Mouse (Mus musculus) thymus, postnatal 25 days (tissue): ENCODE measurements around the gene Gatad2b.
A peak's percentile ranks its signal among the peaks of the same experiment; 100 is the strongest.

Experiments used
- DNase-seq: peaks from one replicate; pipeline ENCODE4 v3.0.0; 2022

Gene Gatad2b

DNA sequence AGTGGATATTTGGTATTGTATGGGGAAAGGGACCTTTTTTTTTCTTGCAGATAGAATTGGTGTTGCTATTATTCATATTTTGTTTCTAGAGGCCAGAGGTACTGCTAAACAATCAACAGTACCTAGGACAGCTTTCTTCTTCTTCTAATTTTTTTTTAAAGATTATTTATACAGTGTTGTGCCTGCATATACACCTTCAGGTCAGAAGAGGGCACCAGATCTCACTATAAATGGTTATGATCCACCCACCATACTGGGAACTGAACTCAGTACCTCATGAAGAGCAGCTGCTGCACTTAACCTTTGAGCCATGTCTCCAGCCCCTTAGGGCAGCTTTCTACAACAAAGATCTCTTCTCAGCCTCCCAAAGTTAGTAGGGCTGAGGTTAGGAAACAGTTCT, 20.4 kb downstream of the Gatad2b start:
- peak; percentile 10 for DNase-seq

DNA sequence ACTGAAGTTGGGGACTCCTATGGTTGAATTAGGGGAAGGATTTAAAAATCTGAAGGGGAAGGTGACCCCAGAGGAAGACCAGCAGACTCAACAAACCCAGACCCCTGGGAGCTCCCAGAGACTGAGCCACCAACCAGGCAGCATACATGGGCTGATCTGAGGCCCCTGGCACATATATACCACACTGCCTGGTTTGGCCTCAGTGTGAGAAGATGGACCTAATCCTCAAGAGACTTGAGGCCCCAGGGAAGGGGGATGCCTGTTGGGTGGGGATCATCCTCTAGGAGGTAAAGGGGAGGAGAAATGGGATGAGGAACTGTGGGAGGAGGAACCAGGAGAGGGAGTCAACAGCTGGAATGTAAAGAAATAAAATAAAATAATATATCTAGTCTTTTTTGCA, 21.3 kb downstream of the Gatad2b start:
- no peak for DNase-seq

DNA sequence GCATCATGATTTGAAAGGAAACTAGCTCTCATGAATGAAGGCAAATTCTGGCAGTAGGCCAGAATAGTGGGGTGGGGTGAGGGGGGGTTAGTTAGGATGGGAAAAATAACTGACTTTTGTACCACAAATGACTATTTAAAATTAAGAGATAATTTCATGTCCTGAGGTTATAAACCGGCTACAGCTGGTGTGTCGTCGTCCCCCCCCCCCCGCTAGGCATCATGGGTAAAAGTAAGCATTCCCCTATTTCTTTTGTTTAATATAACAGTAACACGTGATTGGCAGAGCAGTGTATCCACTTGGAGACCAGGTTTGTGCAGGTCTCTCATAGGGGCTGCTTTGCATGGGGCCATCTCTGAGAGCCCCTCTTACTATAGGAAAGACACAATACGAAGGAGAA, 29.3 kb downstream of the Gatad2b start:
- DNase-seq: no peak

DNA sequence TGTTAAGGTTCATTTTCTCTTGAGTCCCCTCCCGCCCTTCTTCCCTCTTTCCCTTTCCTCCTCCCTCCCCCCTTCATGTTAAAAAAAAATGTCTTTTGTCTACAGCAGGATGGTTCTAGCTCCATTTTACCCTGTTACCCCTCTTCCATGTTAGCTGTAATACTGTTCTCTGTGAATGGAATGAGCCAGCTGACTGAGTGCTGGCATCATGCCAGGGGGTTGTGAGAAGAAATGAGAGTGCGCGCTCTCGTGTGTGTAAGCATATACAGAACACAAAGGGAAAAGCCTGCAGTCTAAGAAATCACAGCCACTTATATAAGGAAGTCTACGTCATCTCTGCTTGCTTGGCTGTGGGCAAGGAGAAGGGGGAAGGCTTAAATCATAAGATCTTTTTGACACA, 30.1 kb downstream of the Gatad2b start:
- DNase-seq: peak; percentile 45

DNA sequence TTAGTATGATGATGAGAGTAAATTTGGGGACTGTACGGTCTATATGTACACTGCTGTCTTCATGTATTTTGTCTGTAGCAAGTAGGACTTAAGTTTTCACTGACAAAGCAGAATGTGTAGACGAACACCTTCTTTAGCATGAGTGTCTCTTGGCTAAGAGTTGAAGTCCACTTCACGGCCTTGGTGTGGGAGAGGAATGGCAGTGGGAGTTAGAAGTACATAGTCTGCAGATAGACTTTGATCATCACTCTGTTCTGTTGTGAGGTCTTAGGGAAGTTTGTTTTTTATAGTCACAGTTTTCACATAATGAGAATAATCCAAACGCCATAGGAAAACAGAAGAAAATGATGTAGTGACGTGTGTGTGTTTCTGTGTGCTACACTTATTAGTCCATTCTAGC, 39.5 kb downstream of the Gatad2b start:
- no peak for DNase-seq

DNA sequence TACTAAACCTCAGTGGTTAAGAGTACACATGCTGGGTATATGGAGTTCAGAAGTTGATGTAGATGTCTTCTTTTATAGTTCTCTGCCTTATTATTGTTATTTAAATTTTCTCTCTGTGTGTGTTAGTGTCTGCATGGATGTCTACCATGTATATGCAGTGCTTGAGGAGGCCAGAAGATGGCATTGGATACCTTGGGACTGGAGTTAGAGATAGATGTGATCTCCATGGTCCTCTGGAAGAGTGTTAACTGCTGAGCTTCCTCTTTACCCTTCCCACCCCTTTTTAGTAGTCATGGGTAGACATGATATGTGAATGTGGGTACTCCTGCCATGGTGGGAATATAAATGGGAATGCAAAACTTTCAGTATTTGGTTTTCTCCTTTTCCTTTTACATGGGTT, 42.5 kb downstream of the Gatad2b start:
- DNase-seq: no peak

DNA sequence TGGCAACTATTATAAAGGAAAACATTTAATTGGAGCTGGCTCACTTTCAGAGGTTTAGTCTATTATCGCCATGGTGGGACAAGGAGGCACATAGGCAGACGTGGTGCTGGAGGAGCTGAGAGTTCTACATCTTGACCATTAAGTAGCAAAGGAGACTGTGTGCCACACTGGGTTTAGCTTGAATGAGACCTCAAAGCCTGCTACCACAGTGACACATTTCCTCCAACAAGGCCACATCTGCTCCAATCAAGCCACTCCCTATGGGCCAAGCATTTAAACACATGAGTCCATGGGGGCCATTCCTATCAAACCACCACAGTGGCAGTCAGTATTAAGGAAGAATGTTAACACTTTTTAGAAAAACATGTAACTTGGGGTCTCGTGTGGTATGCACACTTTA, 45.2 kb downstream of the Gatad2b start:
- DNase-seq: no peak

DNA sequence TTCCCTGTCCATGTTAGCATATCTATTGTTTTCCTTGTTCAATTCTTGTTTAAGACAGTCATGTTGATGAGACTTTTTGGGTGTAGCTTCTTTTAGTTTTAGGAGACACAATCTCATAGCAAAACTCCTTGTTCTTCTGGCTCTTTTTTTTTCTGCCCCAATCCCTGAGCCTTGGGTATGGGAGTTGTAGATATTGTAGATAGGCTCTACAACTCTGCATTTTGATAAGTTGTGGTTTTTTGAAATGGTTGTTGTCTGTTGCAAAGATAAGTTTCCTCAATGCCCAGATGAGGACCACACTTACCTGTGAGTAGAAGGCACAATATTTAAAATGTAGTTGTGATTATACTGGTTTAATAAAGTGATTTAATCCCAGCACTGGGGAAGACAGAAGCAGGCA, 47.2 kb downstream of the Gatad2b start:
- DNase-seq: no peak

DNA sequence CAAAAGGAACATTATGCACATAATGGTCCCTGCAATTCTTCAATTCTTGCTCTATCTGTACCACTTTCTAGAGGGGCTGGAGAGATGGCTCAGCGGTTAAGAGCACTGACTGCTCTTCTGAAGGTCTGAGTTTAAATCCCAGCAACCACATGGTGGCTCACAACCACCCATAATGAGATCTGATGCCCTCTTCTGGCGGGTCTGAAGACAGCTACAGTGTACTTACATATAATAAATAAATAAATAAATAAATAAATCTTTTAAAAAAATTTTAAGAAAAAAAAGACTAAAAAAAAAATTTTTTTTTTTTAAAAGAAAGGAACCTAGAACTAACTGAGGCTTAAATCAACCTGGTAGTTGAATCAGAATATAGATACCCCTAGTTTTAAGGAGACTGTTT, 49.9 kb downstream of the Gatad2b start:
- DNase-seq: peak; percentile 16

DNA sequence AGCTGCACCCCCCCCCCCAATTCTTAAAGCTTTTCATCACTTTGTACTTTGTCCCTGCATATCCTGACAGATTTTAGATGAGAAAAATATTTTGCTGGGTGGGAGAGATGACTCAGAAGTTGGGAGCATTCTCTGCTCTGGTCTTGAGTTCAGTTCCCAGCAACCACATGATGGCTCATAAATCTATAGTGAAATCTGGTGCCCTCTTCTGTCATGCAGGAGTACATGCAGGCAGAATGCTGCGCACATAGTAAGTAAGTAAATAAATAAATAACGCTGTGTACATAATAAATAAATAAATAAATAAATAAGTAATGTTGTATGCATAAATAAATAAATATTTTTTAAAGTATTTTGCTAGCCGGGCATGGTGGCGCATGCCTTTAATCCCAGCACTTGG, 54.9 kb downstream of the Gatad2b start:
- DNase-seq: no peak

DNA sequence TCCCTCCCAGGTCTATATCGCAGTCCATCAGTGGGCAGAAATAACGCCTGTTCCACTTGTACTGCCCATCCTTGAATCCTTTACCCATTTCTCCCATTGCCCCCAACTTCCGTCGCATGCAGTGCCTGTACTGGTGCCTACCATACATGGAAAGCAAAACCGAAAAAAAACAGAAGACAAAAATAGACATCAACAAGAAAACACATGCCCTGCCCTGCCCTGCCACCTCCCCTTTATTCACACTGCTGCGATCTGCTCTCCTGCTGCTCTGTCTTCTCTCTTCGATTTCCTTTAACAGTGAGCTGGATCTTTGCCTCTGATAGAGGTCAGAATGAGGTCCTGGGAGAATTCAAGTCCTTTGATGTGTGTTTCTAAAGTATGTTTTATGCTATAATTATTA, 65.0 kb downstream of the Gatad2b start:
- DNase-seq: no peak

DNA sequence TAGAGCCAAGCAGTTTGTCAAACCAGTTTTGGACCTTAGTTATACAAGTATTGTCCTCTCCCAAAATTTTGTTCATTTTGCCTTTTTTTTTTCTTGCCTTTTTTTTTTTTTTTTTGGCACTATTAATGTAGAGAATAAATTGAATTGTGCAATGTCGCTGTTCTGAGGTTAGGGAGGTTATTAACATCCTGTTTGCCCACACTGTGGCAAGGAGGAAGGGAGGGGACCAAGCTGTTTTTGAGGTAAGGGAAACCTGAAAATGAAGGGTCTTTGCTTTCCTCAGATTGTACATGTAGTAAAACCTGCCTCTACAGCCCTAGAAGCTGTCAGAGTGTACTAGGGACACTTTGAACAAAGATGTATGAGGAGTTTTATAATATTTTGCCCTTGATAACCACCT, 66.3 kb downstream of the Gatad2b start:
- no peak for DNase-seq

DNA sequence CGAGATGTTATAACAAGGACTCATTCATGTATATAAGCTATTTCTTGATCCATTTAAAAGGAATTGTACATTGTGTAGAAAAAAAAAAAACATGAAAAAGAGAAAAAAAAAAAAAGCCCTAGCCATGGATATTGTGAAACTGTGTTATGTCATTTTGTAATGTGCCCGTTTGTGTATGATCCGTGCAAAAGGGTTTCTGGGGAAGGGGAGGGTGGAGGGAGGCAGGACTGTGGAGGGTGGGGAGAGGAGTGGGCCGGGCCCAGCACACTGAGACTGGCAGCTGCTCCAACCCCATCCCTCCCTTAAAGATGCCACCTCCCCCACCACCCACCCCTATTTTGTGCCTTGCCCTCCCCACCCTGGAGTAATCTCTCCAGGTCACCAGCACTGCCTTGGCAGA, 68.5 kb downstream of the Gatad2b start:
- no peak for DNase-seq

DNA sequence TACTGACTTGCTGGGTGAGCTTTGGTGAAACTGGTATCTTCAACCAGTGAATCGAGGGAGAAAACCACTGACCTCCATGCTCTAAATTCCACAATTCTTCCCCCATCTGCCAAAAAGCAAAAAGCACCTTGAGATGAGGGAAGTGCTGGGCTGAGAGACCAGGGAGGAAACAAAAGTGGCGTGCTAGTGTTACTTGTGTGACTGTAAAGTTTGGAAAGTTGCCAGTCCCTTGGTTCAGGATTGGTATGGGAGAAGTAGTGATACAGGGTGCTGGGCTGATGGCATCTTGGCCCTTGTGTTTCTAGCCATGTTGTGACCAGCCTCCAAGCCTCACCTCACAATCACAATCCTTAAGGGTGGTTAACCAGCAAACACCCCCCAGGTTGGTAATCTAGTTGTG, 69.4 kb downstream of the Gatad2b start:
- no peak for DNase-seq

DNA sequence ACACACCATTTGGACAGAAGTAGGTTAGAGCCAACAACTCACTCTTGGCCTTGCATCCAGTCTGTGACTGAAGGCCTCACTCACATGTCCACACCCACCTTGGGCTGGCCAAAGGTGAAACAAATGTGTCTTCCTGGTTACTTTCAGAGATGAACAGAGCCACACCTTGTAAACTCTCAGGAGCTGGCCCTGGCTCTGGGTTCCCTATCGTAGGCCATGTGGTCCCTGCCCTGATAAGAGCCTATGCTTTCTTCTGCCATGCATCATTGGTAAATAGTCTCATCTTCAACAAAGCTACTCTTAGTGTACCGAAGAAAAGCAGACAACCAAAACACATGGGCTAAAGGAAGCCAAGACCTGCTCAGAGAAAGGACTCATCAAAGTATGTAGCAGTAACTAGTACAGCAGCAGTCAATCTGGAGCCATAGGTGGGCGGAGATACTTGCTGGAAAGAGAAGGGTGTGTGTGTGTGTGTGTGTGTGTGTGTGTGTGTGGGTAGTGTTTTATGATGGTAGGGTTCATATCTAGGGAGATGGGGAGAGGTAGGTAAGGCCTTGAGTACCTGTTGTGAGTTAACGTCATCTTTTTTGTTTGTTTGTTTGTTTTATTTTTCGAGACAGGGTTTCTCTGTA, 74.1 kb downstream of the Gatad2b start:
- DNase-seq: no peak

DNA sequence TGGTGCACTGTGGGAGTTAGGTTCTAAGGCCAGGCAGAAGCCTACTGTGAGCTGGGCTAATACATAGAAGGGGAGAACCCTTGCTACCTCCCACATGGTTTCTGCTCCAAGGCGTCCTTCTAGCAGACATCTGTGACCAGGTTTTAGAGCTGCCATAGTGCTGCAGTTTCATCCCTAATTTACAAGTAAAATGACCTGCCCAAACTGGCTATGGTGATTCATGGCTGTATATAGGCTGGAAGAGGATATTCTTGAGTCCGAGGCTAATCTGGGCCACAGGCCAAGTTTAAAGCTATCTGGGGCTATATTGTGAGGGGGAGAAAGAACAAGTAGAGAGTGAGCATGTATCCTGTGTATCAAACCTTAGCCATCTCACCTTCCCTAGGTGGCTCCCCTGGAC, 76.1 kb downstream of the Gatad2b start:
- no peak for DNase-seq

DNA sequence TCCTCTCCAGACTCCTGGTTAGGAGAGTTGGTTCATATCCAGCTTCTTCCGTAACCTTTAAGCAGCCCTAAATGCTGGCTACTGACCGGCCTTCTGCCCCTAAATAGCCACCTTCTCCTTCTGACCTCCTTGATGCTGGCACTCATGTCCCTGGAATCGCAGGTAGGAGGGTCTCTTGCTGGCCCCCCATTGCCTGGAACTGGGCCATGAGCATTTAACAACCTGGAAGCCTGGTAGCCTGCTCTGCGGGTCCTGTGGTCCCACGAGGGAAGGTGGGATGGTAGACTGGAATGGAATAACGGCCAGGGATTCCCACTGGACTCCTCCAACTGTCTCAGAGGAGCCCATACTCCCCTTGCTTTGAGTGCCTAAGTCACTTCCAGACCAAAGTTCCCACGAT, 78.9 kb downstream of the Gatad2b start:
- DNase-seq: no peak

DNA sequence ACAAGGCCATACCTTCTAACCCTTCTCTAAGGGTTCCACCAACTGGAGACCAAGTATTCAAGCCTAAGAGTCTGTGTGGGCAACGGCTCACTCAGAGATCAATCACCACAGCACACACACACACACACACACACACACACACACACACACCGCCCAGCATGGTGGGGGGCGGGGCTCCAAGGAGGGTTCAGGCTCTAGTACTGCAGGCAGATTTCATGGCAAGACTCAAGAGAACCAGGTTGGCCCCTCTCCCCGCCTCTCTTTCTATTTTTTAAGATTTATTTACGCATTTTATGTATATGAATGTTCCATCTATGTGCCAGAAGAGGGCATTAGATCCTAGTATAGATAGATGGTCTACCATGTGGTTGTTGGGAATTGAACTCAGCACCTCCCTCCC, 79.8 kb downstream of the Gatad2b start:
- no peak for DNase-seq

DNA sequence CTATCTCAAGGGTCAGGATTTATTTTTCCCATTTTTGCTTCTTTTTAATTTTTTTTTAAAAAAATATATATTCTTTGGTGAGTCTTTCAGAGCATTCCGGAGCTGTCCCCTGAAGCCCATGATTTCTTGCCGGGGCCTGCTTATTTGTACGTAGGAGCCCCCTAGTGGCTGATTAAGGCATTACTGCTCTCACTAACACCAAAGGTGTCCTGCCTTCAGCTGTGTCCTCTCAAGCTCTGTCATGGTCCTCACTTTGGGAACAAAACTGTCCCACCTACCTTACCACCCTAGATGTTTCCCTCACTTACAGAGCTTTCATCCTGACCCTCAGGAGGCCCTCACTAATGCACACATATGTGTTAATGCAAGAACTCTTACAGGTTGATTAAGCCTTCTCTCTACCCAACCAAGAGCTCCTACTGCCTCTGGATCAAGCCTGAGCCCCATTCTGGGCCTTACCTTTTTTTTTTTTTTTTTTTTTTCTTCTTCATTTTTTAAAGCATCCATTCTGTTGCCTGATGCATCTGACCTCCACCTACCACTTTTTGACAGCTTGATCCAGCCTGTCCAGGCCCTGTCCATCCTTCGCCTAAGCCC, 80.6 kb downstream of the Gatad2b start:
- peak; percentile 79 for DNase-seq

DNA sequence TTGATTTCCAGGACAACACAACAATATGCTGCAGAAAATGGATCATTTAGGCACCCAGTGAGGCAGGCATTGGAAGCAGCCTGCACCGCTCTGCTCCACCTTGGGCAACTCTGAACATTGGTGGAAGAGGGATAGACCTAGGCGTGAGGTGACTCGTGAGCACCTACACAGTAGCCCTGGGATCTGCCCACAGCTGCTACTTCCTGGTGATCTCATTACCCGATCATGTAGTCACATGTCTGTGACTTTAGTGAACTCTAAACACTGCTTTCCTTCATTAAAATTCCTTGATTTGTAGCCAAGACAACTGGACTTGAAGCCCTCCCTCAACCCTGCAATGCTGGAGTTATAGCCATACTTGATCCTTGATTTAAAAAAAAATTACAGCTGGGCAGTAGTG, 81.4 kb downstream of the Gatad2b start:
- DNase-seq: no peak

DNA sequence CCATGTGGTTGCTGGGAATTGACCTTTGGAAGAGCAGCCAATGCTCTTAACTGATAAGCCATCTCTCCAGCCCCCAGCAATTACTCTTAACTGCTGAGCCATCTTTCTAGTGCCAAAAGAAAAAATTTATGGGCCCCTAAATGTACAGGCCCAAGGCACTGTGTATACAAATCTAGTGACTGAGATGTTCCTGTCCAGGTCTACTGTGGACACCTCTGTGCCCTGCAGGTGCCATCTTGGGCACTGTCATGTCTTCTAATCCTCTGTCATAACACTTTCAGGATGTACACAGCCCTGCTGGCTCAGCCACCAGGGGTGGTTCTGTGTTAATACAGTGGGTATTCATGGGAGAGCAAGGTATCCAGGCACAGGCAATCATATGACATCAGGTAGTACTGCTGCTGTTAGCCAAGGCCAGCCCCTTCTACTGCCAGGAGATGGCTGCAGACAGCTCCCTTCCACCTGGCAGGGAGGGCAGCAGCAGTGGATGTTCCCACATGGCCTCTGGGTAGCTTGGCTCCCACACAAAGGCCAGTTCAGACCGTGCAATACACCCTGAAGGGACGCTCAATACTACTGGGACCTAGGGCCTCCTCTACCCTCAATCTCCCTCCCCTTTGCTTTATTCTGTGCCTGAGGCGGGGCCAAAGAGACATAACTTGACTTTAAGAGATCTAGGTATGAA, 82.7 kb downstream of the Gatad2b start:
- DNase-seq: no peak

DNA sequence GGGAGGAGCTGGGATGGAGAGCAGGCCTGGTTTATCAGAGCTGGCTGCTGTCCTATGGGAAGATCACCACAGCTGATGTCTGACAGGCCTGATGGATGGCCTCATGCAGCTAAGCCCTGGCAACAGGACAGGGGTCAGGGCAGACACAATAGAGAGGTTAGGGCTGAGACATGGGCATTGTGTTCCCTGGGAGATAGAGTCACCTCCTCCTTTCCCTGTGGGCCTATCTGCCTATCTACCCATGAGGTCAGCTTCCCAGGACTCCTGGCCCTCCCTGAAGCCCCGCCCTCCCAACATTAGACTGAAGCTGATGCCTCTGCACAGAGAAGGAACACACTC, 83.2 kb downstream of the Gatad2b start:
- DNase-seq: no peak

DNA sequence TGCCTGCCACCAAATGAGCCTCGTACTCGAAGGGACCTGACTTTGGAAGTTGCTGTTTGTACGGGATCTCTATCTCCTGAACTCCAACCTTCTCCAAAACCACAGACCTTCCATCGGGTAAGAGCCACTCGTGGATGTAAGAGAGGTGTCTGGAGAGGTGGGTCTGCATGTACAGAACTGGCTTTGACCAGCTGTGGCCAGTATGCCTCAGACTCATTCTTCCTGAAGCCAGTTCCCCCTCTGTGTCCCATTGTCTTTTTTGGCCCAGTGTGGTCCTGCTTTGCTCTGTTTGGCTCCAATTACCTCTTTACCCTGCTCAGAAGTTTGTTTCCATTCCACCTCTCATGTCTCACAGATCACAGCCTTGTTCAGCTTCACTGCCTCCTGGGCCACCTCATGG, 85.5 kb downstream of the Gatad2b start:
- DNase-seq: no peak

DNA sequence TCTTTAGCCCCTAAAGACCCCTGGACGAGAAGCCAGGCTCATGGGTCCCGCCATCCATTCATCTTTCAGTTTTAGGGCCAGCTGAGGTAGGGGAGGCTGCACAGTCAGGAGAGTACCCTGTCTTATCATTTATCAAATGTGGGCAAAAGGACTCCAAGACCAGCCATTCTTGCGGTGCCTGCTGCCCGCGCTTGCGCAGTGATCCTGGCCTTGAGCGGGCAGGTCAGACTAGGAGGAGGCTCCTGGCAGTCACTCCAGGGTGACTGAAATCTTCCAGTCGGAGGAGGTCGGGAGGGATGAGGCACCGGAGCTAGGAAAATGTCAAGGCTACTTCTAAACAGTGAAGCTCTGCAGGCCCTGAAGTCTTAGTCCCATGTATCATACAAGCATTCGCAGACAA, 88.7 kb downstream of the Gatad2b start:
- DNase-seq: no peak

DNA sequence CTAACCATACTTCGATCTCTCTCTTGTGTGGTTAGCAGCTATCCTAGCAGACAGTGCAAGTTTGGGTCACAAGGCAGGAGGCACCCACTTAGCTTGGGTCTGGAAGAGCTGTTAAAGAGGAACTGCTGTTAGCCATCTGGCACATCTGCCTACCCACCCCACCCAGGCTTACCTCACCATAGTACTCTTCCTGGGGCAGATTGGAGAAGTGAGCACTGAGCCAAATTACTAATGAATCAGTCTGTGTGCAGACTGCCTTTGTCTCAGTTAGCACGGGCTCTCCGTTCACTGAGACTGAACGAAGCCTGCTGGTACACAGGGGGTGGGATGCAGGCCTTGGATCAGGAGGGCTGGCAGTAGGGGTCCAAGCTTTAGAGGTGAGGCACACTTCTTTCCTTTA, 90.7 kb downstream of the Gatad2b start:
- no peak for DNase-seq
